Mouse (Mus musculus) MEL (cell line): ENCODE results near the gene Hexim2.

Experiments
- CHD2 ChIP-seq: IDR thresholded peaks from 2 replicates; pipeline ENCODE4 v1.6.1; 2011; ENCODE audit warnings: low read length, improper control_type of control experiment
- CTCF ChIP-seq, 3 experiments: IDR thresholded peaks in 2 of 3; conservative IDR thresholded peaks in 1 of 3; 2 replicates each; pipeline ENCODE4 v1.5.1; 2011 to 2012; ENCODE audit warnings: low read length in 3 of 3, low read depth in 2 of 3, mild to moderate bottlenecking in 2 of 3, improper control_type of control experiment in 1 of 3, inconsistent platforms in 1 of 3, mixed read lengths in 1 of 3, moderate library complexity in 1 of 3; ENCODE audit not compliant: control insufficient read depth in 1 of 3, insufficient read depth in 1 of 3, poor library complexity in 1 of 3, severe bottlenecking in 1 of 3
- ELF1 ChIP-seq: IDR thresholded peaks from 2 replicates; pipeline ENCODE4 v1.6.1; 2014; ENCODE audit warnings: low read depth, mild to moderate bottlenecking, inconsistent platforms, low read length, improper control_type of control experiment, moderate library complexity
- EP300 ChIP-seq, 2 experiments: IDR thresholded peaks; 2 replicates each; pipeline ENCODE4 v1.6.1; 2011; ENCODE audit warnings: improper control_type of control experiment in 2 of 2, low read length in 2 of 2, low read depth in 1 of 2, mild to moderate bottlenecking in 1 of 2
- MAFK ChIP-seq: IDR thresholded peaks from 2 replicates; pipeline ENCODE4 v1.6.1; 2011; ENCODE audit warnings: low read depth, mild to moderate bottlenecking, low read length, improper control_type of control experiment, borderline replicate concordance
- MAX ChIP-seq: IDR thresholded peaks from 2 replicates; pipeline ENCODE4 v1.6.1; 2011; ENCODE audit warnings: low read length, improper control_type of control experiment
- NRF1 ChIP-seq: IDR thresholded peaks from 2 replicates; pipeline ENCODE4 v1.6.1; 2014; ENCODE audit warnings: low read depth, mild to moderate bottlenecking, inconsistent platforms, low read length, improper control_type of control experiment, moderate library complexity; ENCODE audit not compliant: poor library complexity, insufficient read depth, severe bottlenecking
- POLR2A ChIP-seq, 2 experiments: IDR thresholded peaks; 2 replicates each; pipeline ENCODE4 v1.6.1; 2011 to 2012; ENCODE audit warnings: low read length in 2 of 2, mild to moderate bottlenecking in 2 of 2, control low read depth in 1 of 2, improper control_type of control experiment in 1 of 2, low read depth in 1 of 2, moderate library complexity in 1 of 2; ENCODE audit not compliant: control insufficient read depth in 1 of 2, insufficient read depth in 1 of 2, poor library complexity in 1 of 2
- POLR2AphosphoS5 ChIP-seq: IDR thresholded peaks from 2 replicates; pipeline ENCODE4 v1.6.1; 2012; ENCODE audit warnings: low read depth, borderline replicate concordance, mild to moderate bottlenecking, inconsistent platforms, low read length, moderate library complexity, mixed read lengths
- TAL1 ChIP-seq: IDR thresholded peaks from 2 replicates; pipeline ENCODE4 v1.6.1; 2012; ENCODE audit warnings: mild to moderate bottlenecking, inconsistent platforms, low read length, moderate library complexity, mixed read lengths
- UBTF ChIP-seq: IDR thresholded peaks from 2 replicates; pipeline ENCODE4 v1.6.1; 2012; ENCODE audit warnings: low read depth, mild to moderate bottlenecking, inconsistent platforms, low read length, improper control_type of control experiment, moderate library complexity, borderline replicate concordance; ENCODE audit not compliant: insufficient read depth
- USF1 ChIP-seq: IDR thresholded peaks from 2 replicates; pipeline ENCODE4 v1.6.1; 2014; ENCODE audit warnings: low read depth, mild to moderate bottlenecking, inconsistent platforms, low read length, improper control_type of control experiment, moderate library complexity
- USF2 ChIP-seq, 2 experiments: IDR thresholded peaks; 2 replicates each; pipeline ENCODE4 v1.6.1; 2011 to 2012; ENCODE audit warnings: improper control_type of control experiment in 2 of 2, low read length in 2 of 2, borderline replicate concordance in 1 of 2, inconsistent platforms in 1 of 2, low read depth in 1 of 2, mild to moderate bottlenecking in 1 of 2; ENCODE audit not compliant: insufficient read depth in 1 of 2
- ZNF384 ChIP-seq: IDR thresholded peaks from 2 replicates; pipeline ENCODE4 v1.6.1; 2012; ENCODE audit warnings: low read depth, mild to moderate bottlenecking, inconsistent platforms, low read length, improper control_type of control experiment

GRCm38 (mm10) chr11:103119609-103120008, 12.6 kb upstream of the Hexim2 start:
- TF ChIP-seq MAX (no peak), CTCF (IDR thresholded peaks at IDR 0.05 in 2 of 3, conservative IDR thresholded peaks at IDR 0.05 in 1 of 3; ENCODE audit: control insufficient read depth in 1 of 3, insufficient read depth in 1 of 3, low read depth in 2 of 3, low read length in 3 of 3, poor library complexity in 1 of 3, severe bottlenecking in 1 of 3) (no peak), POLR2A (IDR thresholded peaks at IDR 0.05; ENCODE audit: control insufficient read depth in 1 of 2, insufficient read depth in 1 of 2, low read depth in 1 of 2, low read length in 2 of 2, poor library complexity in 1 of 2) (no peak), POLR2AphosphoS5 (no peak), USF2 (IDR thresholded peaks at IDR 0.05; ENCODE audit: borderline replicate concordance in 1 of 2, insufficient read depth in 1 of 2, low read depth in 1 of 2, low read length in 2 of 2) (no peak), TAL1 (no peak), UBTF (no peak), NRF1 (no peak), ZNF384 (no peak), ELF1 (no peak), USF1 (no peak), MAFK (no peak), CHD2 (no peak), EP300 (IDR thresholded peaks at IDR 0.05; ENCODE audit: low read depth in 1 of 2, low read length in 2 of 2) (no peak)
